Mouse (Mus musculus): ENCODE results near the gene Rgs9.

GRCm38 (mm10) chr11:109252483-109252882 lies 45.4 kb downstream of the Rgs9 start:
- TF ChIP-seq CTCF (IDR thresholded peaks at IDR 0.05; ENCODE audit: extremely low read depth, insufficient read length, insufficient replicate concordance, low read depth, low read length), result no peak
- no peak for TF ChIP-seq POLR2A (IDR thresholded peaks at IDR 0.05; ENCODE audit: low read depth, low read length)

Measured in small intestine, adult 2 months (tissue).